Mouse (Mus musculus): Measurements from ENCODE around the gene Gm20521. TPM values are rescaled to one million over a fixed set of nuclear protein-coding genes. Genes with fewer than 3 reads are reported as not detected.
"Not testable (repeated sequence)": the region's sequence is repeated elsewhere in the genome, so short reads cannot be mapped to it uniquely, and the experiment has no call there.

Gm20521 gene
- polyA plus RNA-seq, 1 experiment from 2014 or later = 0.30 TPM

DNA sequence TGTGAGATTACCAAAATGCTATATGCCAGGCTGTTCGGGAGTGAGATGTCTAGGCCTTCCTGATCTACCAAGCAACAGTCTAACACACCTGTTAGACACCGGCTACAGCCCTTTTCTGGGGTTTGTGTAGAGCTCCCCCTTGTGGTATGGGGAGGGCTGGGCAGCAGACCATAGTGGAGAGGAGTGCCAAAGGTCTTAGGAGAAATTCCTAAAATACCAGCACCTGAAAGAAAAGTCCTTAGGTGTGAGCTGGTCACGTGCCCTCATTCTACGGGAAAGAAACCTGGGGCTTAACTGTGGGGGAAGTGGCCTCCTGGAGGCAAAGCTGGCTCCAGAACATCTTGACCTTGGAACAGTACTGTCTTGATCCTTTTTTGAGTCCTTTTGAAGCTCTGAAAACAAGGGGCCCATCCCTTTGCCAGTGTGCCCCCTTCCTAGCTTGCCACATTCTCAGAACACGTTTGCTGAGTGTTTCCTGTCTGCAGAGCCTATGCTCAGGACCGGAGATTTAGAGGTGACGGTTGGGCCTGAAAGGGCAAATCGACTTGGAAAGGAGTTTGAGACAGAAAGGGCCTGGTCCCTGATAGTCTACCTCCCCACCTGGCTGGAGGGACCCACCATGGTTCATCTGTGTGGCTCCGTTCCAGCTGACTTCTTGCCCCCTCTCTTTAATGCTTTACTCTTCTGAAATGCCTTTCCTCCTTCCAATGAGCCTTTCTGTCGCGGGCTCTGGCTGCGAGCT is 56.4 kb downstream of the Gm20521 start:
- Histone ChIP-seq H3K27ac (no peak overlapping the region), H3K9me3 (replicated peaks) (no peaks in the 10 kb centered on the region), H3K9ac (no peak overlapping the region), H3K36me3 (ENCODE audit: poor library complexity, severe bottlenecking) (no peaks in the 10 kb centered on the region), H3K27me3 (no peaks in the 10 kb centered on the region), H3K4me3 (no peak overlapping the region), H3K4me1 (peaks cover 14% of the 10 kb centered on the region), H3K4me2 (no peak overlapping the region)
- 52% methylated on average over 12 of the region's 12 CpGs for WGBS
- peak; percentile 41; the same call in 1 of the 2 replicates for ATAC-seq

DNA sequence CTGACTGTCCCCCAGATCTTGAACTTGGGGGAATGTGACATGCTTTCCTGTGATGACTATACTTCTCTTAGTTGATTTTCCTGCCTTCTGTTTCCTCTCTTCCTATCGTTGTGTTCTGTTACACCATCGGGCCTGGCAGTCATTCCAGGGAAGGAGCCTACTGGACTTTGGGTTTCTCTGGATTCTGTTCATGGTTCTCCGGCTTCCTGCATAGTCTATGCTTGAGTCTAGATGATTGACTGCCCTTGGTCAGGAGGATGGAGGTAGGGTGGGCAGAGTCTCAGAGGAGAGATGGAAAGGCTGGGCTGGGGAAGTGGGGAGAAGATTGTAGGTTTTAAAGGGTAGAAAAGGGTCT is 56.9 kb downstream of the Gm20521 start:
- Histone ChIP-seq H3K27ac (no peak overlapping the region), H3K9me3 (replicated peaks) (no peaks in the 10 kb centered on the region), H3K4me3 (no peak overlapping the region), H3K9ac (no peak overlapping the region), H3K36me3 (ENCODE audit: poor library complexity, severe bottlenecking) (no peaks in the 10 kb centered on the region), H3K4me1 (peaks cover 14% of the 10 kb centered on the region), H3K27me3 (no peaks in the 10 kb centered on the region), H3K4me2 (no peak overlapping the region)
- no peak for ATAC-seq
- 91% methylated on average over 3 of the region's 3 CpGs for WGBS

DNA sequence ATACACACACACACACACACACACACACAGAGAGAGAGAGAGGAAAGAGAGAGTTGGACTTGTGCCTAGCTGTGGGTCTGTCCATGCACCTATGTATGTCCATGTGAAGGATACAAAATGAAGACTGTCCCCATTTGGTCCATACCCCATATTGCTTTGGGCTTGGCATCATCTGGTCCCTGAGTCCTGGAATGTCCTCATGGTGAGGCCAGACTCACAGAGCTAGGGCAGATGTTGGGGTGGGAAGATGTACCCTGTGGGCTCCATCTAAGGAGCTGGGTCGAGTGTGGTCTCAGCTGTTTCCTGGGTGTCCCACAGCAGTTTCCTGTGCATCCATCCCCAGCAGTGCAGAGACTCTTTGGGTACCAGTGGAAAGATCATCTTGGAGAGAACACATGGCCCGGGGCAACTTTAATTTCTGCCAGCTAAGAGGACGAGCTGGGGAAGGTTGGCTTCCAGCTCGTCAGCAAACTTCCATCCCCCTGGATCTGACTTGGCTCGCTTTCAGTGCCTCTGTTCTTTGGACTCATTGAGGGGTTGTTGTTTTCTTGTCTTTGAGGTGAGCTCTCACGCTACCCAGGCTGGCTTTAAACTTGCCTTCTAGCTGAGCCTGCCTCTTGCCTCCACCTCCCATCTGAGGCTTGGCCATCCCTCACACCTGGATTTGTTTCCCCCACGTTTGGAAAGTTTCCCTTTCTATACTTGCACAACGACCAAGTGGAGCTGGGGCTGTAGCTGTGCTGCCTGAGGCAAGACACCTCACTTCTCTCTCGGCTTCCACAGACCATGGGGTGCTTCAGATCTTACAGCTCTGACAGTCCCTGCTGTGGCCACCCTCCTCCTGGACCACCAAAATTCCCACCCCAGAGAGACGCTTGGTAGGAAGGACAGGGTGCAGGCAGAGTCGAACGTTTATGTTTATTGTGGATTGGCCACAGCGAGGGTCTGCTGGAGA is 58.1 kb downstream of the Gm20521 start:
- no peaks in the 10 kb centered on the region for H3K36me3 ChIP-seq (ENCODE audit: poor library complexity, severe bottlenecking)
- no peak overlapping the region for H3K4me3 ChIP-seq
- 66% methylated on average over 13 of the region's 13 CpGs for WGBS
- no peak overlapping the region for H3K4me2 ChIP-seq
- peaks cover 4% of the 10 kb centered on the region; the same call in 1 of the 2 replicates for H3K4me1 ChIP-seq
- H3K27ac ChIP-seq = no peak overlapping the region
- no peak overlapping the region for H3K9ac ChIP-seq
- H3K27me3 ChIP-seq = no peaks in the 10 kb centered on the region
- ATAC-seq = no peak
- H3K9me3 ChIP-seq (replicated peaks) = no peaks in the 10 kb centered on the region

DNA sequence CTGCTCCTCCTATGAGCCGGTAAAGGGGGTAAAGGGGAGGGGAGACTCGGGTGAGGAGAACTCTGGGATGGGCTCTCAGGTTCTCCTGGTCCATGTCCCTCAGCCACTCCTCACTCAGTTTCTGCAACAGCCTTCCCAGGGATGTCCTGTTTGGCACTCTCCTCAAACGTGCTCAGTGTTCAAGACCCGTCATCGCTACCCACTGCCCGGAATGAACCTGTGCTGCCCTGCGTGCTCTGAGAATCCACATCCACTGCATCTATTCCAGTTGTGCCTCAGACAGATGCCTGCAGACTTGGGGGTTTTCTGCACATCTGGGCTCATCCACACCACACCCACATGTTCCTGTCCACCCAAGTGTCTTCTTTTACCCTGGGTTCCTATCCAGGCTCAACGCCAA is 59.2 kb downstream of the Gm20521 start:
- no peak for ATAC-seq
- Histone ChIP-seq H3K9ac (no peak overlapping the region), H3K4me2 (no peak overlapping the region), H3K27me3 (no peaks in the 10 kb centered on the region), H3K4me3 (no peak overlapping the region), H3K27ac (no peak overlapping the region), H3K4me1 (no peaks in the 10 kb centered on the region), H3K9me3 (replicated peaks) (no peaks in the 10 kb centered on the region), H3K36me3 (ENCODE audit: poor library complexity, severe bottlenecking) (no peaks in the 10 kb centered on the region)
- 93% methylated on average over 8 of the region's 8 CpGs for WGBS

DNA sequence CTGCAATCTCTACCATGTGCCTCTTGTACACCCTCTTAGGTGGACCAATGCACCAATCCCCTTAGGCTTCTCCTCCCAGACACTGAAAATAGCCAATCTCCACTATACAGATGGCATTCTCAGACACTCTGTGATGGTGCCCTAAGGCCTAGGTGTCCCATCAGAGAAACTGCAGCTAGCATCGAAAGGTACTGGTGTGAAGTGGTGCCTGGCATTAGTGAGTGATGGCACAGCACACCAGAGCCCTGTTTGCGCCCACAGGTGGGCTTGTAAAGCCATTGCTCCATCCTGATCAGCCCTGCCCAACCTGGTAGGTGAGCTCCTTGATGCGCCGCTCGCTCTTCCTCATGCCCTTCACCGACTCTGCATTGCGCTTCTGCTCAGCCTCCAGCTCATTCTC is 60.7 kb downstream of the Gm20521 start:
- Histone ChIP-seq H3K4me2 (no peak overlapping the region), H3K27me3 (no peaks in the 10 kb centered on the region), H3K4me1 (no peaks in the 10 kb centered on the region), H3K4me3 (no peak overlapping the region), H3K36me3 (ENCODE audit: poor library complexity, severe bottlenecking) (no peaks in the 10 kb centered on the region), H3K9ac (no peak overlapping the region), H3K27ac (no peak overlapping the region), H3K9me3 (replicated peaks) (no peaks in the 10 kb centered on the region)
- WGBS = 95% methylated on average over 7 of the region's 7 CpGs
- ATAC-seq = no peak

DNA sequence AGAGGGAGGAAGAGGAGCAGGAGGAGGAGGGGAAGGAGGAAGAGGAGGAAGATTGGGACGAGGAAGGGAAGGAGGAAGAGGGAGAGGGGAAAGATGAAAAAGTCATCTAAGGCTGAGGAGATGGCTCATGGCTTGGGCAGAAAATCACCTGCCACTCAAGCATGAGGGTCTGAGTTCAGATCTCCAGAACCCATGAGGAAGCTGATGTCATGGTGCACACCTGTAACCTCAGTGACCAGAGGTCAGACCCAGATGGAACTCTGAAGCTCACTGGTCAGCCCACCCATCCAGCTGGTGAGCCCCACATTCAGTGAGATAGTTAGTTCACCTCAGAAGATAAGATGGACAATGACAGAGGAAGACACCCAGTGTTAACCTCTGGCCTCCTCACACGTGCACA is 61.7 kb downstream of the Gm20521 start:
- Histone ChIP-seq H3K27ac (no peak overlapping the region), H3K4me3 (no peak overlapping the region), H3K27me3 (no peaks in the 10 kb centered on the region), H3K4me2 (no peak overlapping the region), H3K9me3 (replicated peaks) (no peaks in the 10 kb centered on the region), H3K4me1 (no peaks in the 10 kb centered on the region), H3K36me3 (ENCODE audit: poor library complexity, severe bottlenecking) (no peaks in the 10 kb centered on the region), H3K9ac (no peak overlapping the region)
- WGBS = 66% methylated on average over 2 of the region's 2 CpGs
- ATAC-seq = no peak

DNA sequence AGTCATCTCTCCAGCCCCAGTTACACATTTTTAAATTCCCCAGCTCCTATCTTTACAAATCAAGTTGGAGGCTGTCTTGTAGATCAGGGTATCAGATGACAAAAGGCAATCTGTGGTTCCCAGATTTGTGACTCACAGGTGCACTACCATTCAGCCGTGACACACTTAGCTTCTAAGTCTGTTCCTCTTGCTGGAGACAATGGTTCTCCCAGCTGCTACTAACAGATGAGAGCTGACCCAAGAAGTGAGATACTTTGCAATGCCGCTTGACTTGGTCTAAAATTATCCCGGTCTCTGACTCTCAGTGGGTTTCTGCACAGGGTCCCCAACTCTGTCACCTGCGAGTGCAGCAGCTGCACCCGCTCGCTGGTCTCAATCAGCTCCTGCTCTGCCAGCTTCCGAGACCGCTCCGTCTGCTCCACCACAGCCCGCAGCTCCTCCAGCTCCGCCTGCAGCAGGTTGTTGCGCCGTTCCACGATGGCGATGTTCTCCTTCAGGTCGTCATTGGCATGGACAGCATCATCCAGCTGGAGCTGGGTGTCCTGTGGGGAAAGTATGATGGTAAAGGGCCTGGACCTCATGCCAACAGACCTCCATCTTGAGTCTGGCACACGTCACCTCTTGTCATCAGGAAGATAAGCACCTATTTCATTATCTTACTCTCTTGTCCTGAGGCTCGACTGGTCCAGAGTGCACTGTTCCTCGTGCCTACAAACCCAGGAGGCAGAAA is 62.9 kb downstream of the Gm20521 start:
- no peaks in the 10 kb centered on the region for H3K9me3 ChIP-seq (replicated peaks)
- no peak overlapping the region for H3K9ac ChIP-seq
- H3K27me3 ChIP-seq = no peaks in the 10 kb centered on the region
- H3K4me2 ChIP-seq = no peak overlapping the region
- H3K4me1 ChIP-seq = no peaks in the 10 kb centered on the region
- no peak overlapping the region for H3K4me3 ChIP-seq
- no peaks in the 10 kb centered on the region for H3K36me3 ChIP-seq (ENCODE audit: poor library complexity, severe bottlenecking)
- 86% methylated on average over 19 of the region's 19 CpGs for WGBS
- no peak overlapping the region for H3K27ac ChIP-seq
- no peak for ATAC-seq

DNA sequence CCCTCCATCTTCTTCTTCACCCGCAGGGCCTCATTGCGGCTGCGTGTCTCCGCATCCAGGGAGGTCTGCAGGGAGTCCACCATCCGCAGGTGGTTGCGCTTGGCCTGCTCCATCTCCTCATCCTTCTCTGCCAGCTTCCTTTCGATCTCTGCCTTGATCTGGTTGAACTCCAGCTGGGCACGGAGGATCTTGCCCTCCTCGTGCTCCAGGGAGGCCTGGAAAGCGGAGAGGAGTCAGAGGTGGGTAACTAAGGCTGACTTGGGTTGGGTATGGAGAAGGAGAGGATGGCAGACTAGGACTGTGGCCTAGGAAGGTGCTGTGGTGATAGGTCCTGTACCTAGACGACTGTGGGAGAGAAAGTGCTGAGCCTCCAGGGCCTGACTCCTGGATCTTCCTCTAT is 63.8 kb downstream of the Gm20521 start:
- WGBS = 88% methylated on average over 11 of the region's 11 CpGs
- H3K4me2 ChIP-seq; ATAC-seq; H3K36me3 ChIP-seq (ENCODE audit: poor library complexity, severe bottlenecking); H3K27me3 ChIP-seq; H3K4me3 ChIP-seq; H3K9me3 ChIP-seq (replicated peaks); H3K9ac ChIP-seq; H3K4me1 ChIP-seq; H3K27ac ChIP-seq: not testable (repeated sequence)

Other genes starting within 250 kb of the Gm20521 start
- not detected in 2 replicates for gene Gm17606, start 242.5 kb upstream of the Gm20521 start, polyA plus RNA-seq (2015; fragmentation: Nextera tagmentation; extraction: Ambion mirVana)
- gene Cdh24, start 242.1 kb upstream of the Gm20521 start, polyA plus RNA-seq (2015; fragmentation: Nextera tagmentation; extraction: Ambion mirVana) = 7.1 and 8.0 TPM in 2 replicates
- gene 1700123O20Rik, start 197.2 kb upstream of the Gm20521 start, polyA plus RNA-seq (2015; fragmentation: Nextera tagmentation; extraction: Ambion mirVana) = 84.6 and 87.5 TPM in 2 replicates
- gene Acin1, start 196.5 kb upstream of the Gm20521 start, polyA plus RNA-seq (2015; fragmentation: Nextera tagmentation; extraction: Ambion mirVana) = 191 and 216 TPM in 2 replicates
- 0.15 TPM in 1 of 2 replicates, not detected in the other for gene Gm29776, start 184.6 kb upstream of the Gm20521 start, polyA plus RNA-seq (2015; fragmentation: Nextera tagmentation; extraction: Ambion mirVana)
- not detected in 2 replicates for gene Cebpe, start 171.3 kb upstream of the Gm20521 start, polyA plus RNA-seq (2015; fragmentation: Nextera tagmentation; extraction: Ambion mirVana)
- 3.2 and 3.5 TPM in 2 replicates for gene Slc7a8, start 101.5 kb upstream of the Gm20521 start, polyA plus RNA-seq (2015; fragmentation: Nextera tagmentation; extraction: Ambion mirVana)
- gene Rnf212b, start 69.3 kb upstream of the Gm20521 start, polyA plus RNA-seq (2015; fragmentation: Nextera tagmentation; extraction: Ambion mirVana) = not detected in 2 replicates
- 11.9 and 12.8 TPM in 2 replicates for gene Homez, start 12.5 kb upstream of the Gm20521 start, polyA plus RNA-seq (2015; fragmentation: Nextera tagmentation; extraction: Ambion mirVana)
- gene Ppp1r3e, start 5.9 kb upstream of the Gm20521 start, polyA plus RNA-seq (2015; fragmentation: Nextera tagmentation; extraction: Ambion mirVana) = 1.4 and 2.0 TPM in 2 replicates
- gene Bcl2l2, start 64 bp upstream of the Gm20521 start, polyA plus RNA-seq (2015; fragmentation: Nextera tagmentation; extraction: Ambion mirVana) = 3.4 and 4.1 TPM in 2 replicates
- 167 and 171 TPM in 2 replicates for gene Pabpn1, start 9.1 kb downstream of the Gm20521 start, polyA plus RNA-seq (2015; fragmentation: Nextera tagmentation; extraction: Ambion mirVana)
- gene Slc22a17, start 29.7 kb downstream of the Gm20521 start, polyA plus RNA-seq (2015; fragmentation: Nextera tagmentation; extraction: Ambion mirVana) = 90.8 and 102 TPM in 2 replicates
- gene Efs, start 42.7 kb downstream of the Gm20521 start, polyA plus RNA-seq (2015; fragmentation: Nextera tagmentation; extraction: Ambion mirVana) = 28.2 and 30.5 TPM in 2 replicates
- gene Il25, start 49.3 kb downstream of the Gm20521 start, polyA plus RNA-seq (2015; fragmentation: Nextera tagmentation; extraction: Ambion mirVana) = 0.23 and 0.52 TPM in 2 replicates
- gene Cmtm5, start 52.8 kb downstream of the Gm20521 start, polyA plus RNA-seq (2015; fragmentation: Nextera tagmentation; extraction: Ambion mirVana) = 0.69 and 0.85 TPM in 2 replicates
- 0.32 and 0.91 TPM in 2 replicates for gene Myh6, start 83.5 kb downstream of the Gm20521 start, polyA plus RNA-seq (2015; fragmentation: Nextera tagmentation; extraction: Ambion mirVana)
- not detected in 2 replicates for gene Gm17428, start 93.5 kb downstream of the Gm20521 start, polyA plus RNA-seq (2015; fragmentation: Nextera tagmentation; extraction: Ambion mirVana)
- gene Myh7, start 111.2 kb downstream of the Gm20521 start, polyA plus RNA-seq (2015; fragmentation: Nextera tagmentation; extraction: Ambion mirVana) = 2.5 and 7.0 TPM in 2 replicates
- 81.2 and 86.4 TPM in 2 replicates for gene Ngdn, start 132.0 kb downstream of the Gm20521 start, polyA plus RNA-seq (2015; fragmentation: Nextera tagmentation; extraction: Ambion mirVana)
- 26.7 and 28.0 TPM in 2 replicates for gene Zfhx2, start 208.9 kb downstream of the Gm20521 start, polyA plus RNA-seq (2015; fragmentation: Nextera tagmentation; extraction: Ambion mirVana)
- gene Thtpa, start 211.3 kb downstream of the Gm20521 start, polyA plus RNA-seq (2015; fragmentation: Nextera tagmentation; extraction: Ambion mirVana) = 39.0 and 42.0 TPM in 2 replicates
- gene Ap1g2, start 223.2 kb downstream of the Gm20521 start, polyA plus RNA-seq (2015; fragmentation: Nextera tagmentation; extraction: Ambion mirVana) = 9.7 and 9.8 TPM in 2 replicates
- gene Jph4, start 233.5 kb downstream of the Gm20521 start, polyA plus RNA-seq (2015; fragmentation: Nextera tagmentation; extraction: Ambion mirVana) = 17.5 and 17.7 TPM in 2 replicates

Data from forebrain, embryonic 13.5 days (tissue).